Mouse (Mus musculus) kidney, embryonic 14.5 days (tissue): ENCODE data around the gene Mr1. TPM values are rescaled to one million over a fixed set of nuclear protein-coding genes. Genes with fewer than 3 reads are reported as not detected.

Source experiments
- ATAC-seq: fragments of 200-750 bp; cut with Nextera tagmentation; 2 replicates; pipeline ENCODE4 v1.8.0; 2017; ENCODE audit warnings: moderate number of reproducible peaks, mild to moderate bottlenecking, moderate TSS enrichment, moderate library complexity; ENCODE audit not compliant: low FRiP score, low TSS enrichment
- H3K27ac ChIP-seq: fragments of 300-500 bp; sonication (generic); 2 replicates; pipeline ENCODE4 v1.5.1; 2014; ENCODE audit warnings: low read depth, mild to moderate bottlenecking, low read length, moderate library complexity, mixed read lengths
- H3K27me3 ChIP-seq: fragments of 300-500 bp; sonication (generic); 2 replicates; pipeline ENCODE4 v1.6.1; 2014; ENCODE audit warnings: mild to moderate bottlenecking, low read length; ENCODE audit not compliant: control insufficient read depth, insufficient read depth
- H3K36me3 ChIP-seq: fragments of 300-500 bp; sonication (generic); 2 replicates; pipeline ENCODE4 v1.6.1; 2014; ENCODE audit warnings: low read length, mixed read lengths; ENCODE audit not compliant: control insufficient read depth, insufficient read depth
- H3K4me1 ChIP-seq: fragments of 300-500 bp; sonication (generic); 2 replicates; pipeline ENCODE4 v1.6.1; 2014; ENCODE audit warnings: low read length, mixed read lengths; ENCODE audit not compliant: control insufficient read depth, insufficient read depth
- H3K4me2 ChIP-seq: fragments of 300-500 bp; sonication (generic); replicated peaks from 2 replicates; pipeline ENCODE4 v1.6.1; 2014; ENCODE audit warnings: low read depth, mild to moderate bottlenecking, low read length
- H3K4me3 ChIP-seq: fragments of 300-500 bp; sonication (generic); 2 replicates; pipeline ENCODE4 v1.5.1; 2014; ENCODE audit warnings: mild to moderate bottlenecking, low read length
- H3K9ac ChIP-seq: fragments of 300-500 bp; sonication (generic); 2 replicates; pipeline ENCODE4 v1.6.1; 2014; ENCODE audit warnings: low read depth, mild to moderate bottlenecking, low read length, moderate library complexity
- H3K9me3 ChIP-seq: fragments of 300-500 bp; sonication (generic); 2 replicates; pipeline ENCODE4 v1.6.1; 2016; ENCODE audit warnings: low read length; ENCODE audit not compliant: control insufficient read depth
- WGBS: fragments of 180-500 bp; shearing (Covaris S2); extraction: QIAGEN DNeasy Blood & Tissue Kit; methylation state at CpG from one replicate; pipeline ENCODE4 v1.1.7; 2014; 5-methylcytosine and 5-hydroxymethylcytosine counted together
- polyA plus RNA-seq: library from polyadenylated mRNA; unstranded; fragments of >200 nt; fragmentation: Nextera tagmentation; extraction: Ambion mirVana; gene quantifications from 2 replicates; pipeline ENCODE4 v1.2.1, GENCODE M21; 2014

Gene Mr1
- polyA plus RNA-seq, 1 experiment from 2014 or later: 4.8 TPM

DNA sequence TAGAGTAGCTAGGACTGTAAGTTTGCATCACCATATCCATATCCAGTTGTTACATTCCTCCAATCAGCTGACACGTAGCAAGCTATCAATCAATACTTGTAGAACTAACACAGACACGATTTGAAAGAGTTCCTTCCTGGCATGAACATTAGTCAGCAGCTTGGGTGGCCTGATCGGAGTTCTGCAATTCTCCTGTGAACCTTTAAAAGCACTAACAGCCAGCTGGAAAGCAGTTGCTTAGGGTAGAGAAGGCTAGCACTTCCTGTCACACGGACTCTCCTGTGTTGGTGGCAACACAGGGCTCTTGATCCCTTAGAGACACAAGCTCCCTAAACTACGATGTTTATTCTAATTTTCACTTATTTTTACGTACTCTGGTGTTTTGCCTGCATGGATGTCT is 994 bp downstream of the Mr1 start:
- H3K27me3 ChIP-seq: no peaks in the 10 kb centered on the region
- H3K9me3 ChIP-seq: no peaks in the 10 kb centered on the region
- H3K36me3 ChIP-seq: no peaks in the 10 kb centered on the region
- peak overlapping the region; percentile 37; the same call in 1 of the 2 replicates for H3K4me3 ChIP-seq
- no peak overlapping the region for H3K9ac ChIP-seq
- peak overlapping the region; percentile 32; the same call in 1 of the 2 replicates for H3K4me2 ChIP-seq
- ATAC-seq: no peak
- no peak overlapping the region for H3K27ac ChIP-seq
- WGBS: 44% methylated on average over 6 of the region's 6 CpGs
- 0 out of 2 replicates have a peak, but pooled peaks cover 2% of the 10 kb centered on the region for H3K4me1 ChIP-seq

DNA sequence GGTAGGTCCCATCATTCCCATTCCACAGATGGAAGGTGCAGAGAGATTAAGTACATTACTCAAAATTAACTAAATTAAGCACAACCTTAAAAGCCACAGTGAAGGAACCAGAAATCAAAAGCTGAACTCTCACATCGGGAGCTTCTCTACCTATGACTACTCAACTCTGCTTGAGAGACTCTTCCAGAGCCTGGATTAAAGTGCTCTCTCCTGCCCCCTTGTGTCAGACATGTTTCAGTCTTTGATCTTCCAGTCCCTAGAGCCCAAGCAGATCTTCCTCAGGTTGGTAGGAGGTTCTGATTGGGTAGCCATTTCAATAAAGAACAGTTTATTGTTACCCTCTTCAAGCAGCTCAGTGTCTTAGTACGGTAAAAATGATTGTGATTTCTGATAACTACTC is 6.5 kb downstream of the Mr1 start:
- 81% methylated on average over 2 of the region's 2 CpGs for WGBS

DNA sequence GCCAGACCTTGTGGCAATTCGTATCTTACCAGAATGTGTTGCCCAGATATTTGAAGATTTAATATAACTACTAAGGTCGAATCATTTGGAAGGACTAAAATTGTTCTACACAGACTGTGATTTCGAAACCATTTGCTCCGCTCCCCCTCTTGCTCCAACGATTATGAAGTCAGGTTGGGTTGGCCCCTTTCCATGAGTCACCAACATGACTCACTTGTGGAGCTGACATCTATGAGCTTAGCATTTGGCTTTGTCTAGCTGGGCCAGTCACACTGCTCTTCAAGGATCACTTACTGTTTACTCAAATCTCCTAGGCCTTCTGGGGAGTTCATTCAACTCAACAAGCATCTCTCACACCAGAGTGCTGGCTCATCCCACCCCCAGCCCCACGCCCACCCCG is 7.8 kb downstream of the Mr1 start:
- WGBS: 91% methylated on average over 7 of the region's 7 CpGs
- no peaks in the 10 kb centered on the region for H3K36me3 ChIP-seq

More for the DNA sequence above, 6.5 kb downstream of the Mr1 start:
- Histone ChIP-seq H3K27ac (no peak overlapping the region), H3K4me1 (no peaks in the 10 kb centered on the region), H3K9ac (no peak overlapping the region), H3K4me3 (no peak overlapping the region), H3K27me3 (no peaks in the 10 kb centered on the region), H3K9me3 (no peaks in the 10 kb centered on the region), H3K36me3 (no peaks in the 10 kb centered on the region), H3K4me2 (no peak overlapping the region)
- ATAC-seq: no peak

DNA sequence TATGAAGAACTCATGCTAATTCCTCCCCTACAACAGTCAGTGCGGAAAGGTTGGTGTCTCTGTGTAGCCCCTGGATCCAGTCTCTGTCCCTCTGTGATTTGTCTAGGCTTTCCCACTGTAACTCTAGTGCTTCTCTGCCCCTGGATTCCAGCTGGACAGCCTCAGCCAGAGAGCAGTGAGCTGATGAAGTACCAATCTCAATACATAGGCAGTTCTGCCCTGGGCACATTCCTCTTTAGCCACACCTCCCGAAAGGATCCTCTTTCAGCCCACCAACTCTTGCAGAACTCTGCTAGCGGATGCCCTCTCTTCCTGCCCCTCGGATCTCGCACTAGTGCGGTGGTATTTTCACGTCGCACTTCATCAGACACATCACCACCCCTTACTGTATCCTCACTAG is 11.7 kb downstream of the Mr1 start:
- no peak overlapping the region for H3K4me2 ChIP-seq
- peak; percentile 84 for ATAC-seq
- no peak overlapping the region for H3K27ac ChIP-seq
- no peaks in the 10 kb centered on the region for H3K27me3 ChIP-seq
- H3K4me3 ChIP-seq: no peak overlapping the region
- 16% methylated on average over 8 of the region's 8 CpGs for WGBS
- no peaks in the 10 kb centered on the region for H3K9me3 ChIP-seq
- H3K9ac ChIP-seq: no peak overlapping the region
- no peaks in the 10 kb centered on the region for H3K36me3 ChIP-seq
- H3K4me1 ChIP-seq: peaks cover 3% of the 10 kb centered on the region; the same call in 1 of the 2 replicates

More for the DNA sequence above, 7.8 kb downstream of the Mr1 start:
- H3K4me2 ChIP-seq: no peak overlapping the region
- H3K9ac ChIP-seq: no peak overlapping the region
- ATAC-seq: no peak
- no peaks in the 10 kb centered on the region for H3K9me3 ChIP-seq
- no peak overlapping the region for H3K27ac ChIP-seq
- no peaks in the 10 kb centered on the region for H3K27me3 ChIP-seq
- no peak overlapping the region for H3K4me3 ChIP-seq
- H3K4me1 ChIP-seq: peaks cover 3% of the 10 kb centered on the region; the same call in 1 of the 2 replicates

DNA sequence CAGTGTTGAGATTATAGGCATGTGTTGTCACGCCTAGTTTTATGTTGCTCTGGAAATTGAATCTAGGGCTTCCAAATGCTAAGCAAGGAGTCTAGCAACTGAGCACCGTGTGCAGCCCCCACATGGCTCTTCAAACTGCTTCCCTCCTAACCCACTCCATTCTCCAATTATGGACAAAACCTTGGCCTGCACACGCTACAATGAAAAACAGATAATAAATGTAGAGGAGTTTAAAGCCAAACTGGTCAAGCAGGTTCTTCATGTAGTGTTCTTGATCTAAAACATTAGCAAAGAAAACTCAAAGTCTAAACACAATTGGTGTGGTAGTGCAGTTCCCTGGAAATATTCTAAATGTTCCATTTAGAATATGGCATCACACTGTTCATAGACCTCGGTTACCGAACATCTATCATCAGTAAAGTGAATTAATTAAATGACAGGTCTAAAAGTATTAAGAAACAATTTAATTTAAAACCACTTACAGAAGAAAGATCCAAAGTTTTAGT is 19.1 kb downstream of the Mr1 start:
- Histone ChIP-seq H3K9me3 (no peaks in the 10 kb centered on the region), H3K4me1 (no peaks in the 10 kb centered on the region), H3K27ac (no peak overlapping the region), H3K4me2 (no peak overlapping the region), H3K27me3 (no peaks in the 10 kb centered on the region), H3K36me3 (no peaks in the 10 kb centered on the region), H3K9ac (no peak overlapping the region), H3K4me3 (no peak overlapping the region)
- no peak for ATAC-seq
- 75% methylated on average over 5 of the region's 5 CpGs for WGBS

DNA sequence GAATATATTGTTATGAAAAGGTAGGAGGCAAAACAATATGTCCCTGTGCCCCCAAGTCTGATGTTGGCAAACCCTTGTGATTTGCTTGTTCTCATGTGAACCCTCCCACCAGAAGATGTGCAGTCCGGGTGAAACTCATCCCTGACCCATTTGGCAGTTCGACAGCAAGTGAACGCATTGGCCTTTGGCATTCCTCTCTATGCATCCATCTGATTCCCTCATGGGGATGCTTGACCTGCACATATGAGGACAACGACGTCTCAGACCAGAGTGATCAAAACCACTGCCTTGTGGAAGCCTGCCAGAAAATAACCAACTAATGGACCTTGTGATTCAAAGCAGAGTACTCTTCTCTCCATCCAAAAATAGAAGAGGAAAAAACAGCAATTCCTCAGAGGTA is 19.9 kb downstream of the Mr1 start:
- no peak for ATAC-seq
- Histone ChIP-seq H3K4me1 (no peaks in the 10 kb centered on the region), H3K36me3 (no peaks in the 10 kb centered on the region), H3K27ac (no peak overlapping the region), H3K4me3 (no peak overlapping the region), H3K9ac (no peak overlapping the region), H3K4me2 (no peak overlapping the region), H3K9me3 (no peaks in the 10 kb centered on the region), H3K27me3 (no peaks in the 10 kb centered on the region)
- WGBS: 79% methylated on average over 5 of the region's 5 CpGs

DNA sequence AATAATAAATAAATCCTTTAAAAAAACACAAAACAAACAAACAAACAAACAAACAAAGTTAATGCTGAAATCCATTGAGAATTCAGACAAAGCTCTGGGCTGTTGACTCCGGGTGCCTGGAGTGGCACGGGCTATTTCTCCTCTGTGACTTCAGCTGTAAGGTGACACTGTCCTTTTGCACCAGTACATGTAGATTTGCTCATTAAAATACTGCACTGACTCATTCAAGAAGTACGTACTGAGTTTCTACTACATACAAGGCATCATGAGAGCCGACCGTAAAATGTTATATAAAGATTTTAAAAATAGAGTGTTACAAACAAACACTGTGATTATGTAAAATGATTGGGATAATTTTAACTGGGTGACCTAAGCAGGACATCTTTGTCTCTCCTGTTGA is 22.2 kb downstream of the Mr1 start:
- Histone ChIP-seq H3K4me2 (no peak overlapping the region), H3K36me3 (no peaks in the 10 kb centered on the region), H3K4me1 (no peaks in the 10 kb centered on the region), H3K9ac (no peak overlapping the region), H3K27me3 (no peaks in the 10 kb centered on the region), H3K27ac (no peak overlapping the region), H3K4me3 (no peak overlapping the region), H3K9me3 (no peaks in the 10 kb centered on the region)
- 90% methylated on average over 5 of the region's 5 CpGs for WGBS
- no peak for ATAC-seq

DNA sequence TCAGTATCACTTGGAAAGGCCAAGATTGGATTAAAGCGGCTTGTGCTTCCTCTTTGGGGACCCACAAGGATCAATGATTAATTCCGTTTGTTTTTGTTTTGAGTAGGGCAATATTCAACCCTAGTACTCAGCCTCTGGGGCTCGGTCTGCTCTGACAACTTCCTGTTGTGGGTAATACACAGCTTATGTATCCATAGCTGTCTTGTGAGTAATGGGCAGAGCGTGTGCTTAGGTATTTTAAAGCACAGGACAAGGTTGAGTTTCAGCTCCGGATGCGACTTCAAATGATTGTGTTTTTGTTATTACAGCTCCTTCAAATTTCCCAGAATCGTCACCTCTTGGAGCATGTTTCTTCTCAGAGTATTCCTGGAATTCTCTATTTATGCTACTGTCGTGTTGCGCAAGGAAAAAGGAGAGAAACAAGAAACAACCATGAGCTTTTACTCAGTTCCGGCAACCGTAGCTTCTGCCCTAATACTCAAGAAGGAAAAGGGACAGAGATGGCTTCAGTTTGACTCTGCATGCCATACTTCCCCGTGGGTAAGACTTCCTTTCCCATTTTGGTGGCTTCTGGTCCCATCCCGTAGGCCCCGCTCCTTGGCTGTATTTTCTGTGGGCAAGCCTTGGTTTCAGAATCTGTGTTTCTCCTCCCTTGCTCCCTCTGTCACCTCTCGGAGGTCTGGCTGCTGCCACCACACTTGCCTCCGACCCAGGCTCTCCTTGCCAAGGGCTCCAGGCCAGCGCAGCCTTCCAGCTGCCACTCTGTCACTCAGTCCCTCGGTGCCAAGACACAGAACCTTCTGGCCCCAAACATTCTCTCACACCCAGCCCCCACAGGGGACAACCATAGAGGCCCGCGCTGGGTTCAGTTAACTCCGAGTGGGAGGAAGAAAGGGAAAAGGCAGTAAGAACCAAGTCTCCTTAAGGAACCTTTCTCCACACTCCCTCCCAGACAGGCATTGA is 24.4 kb downstream of the Mr1 start:
- Histone ChIP-seq H3K36me3 (no peaks in the 10 kb centered on the region), H3K9ac (no peak overlapping the region), H3K4me1 (no peaks in the 10 kb centered on the region), H3K27me3 (no peaks in the 10 kb centered on the region), H3K9me3 (no peaks in the 10 kb centered on the region), H3K4me3 (no peak overlapping the region), H3K4me2 (no peak overlapping the region), H3K27ac (no peak overlapping the region)
- no peak for ATAC-seq
- 75% methylated on average over 21 of the region's 21 CpGs for WGBS

DNA sequence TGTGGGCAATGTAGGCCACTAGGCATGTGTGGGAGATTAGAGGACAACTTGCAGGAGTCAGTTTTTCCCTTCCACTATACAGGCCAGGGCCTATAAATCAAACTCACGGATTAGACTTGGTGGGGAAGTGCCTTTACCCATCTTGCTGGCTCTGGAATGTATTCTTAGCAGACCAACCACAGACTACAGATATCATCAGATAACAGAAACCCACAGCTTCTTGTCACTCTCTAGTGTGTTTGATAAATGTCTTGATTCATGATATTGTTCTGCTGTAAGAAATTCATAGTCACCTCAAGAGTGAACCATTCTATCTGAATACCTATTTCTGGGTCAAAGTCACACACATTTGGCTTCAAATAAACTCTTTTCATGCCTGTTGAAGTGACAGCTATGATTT is 26.9 kb downstream of the Mr1 start:
- Histone ChIP-seq H3K36me3 (no peaks in the 10 kb centered on the region), H3K9me3 (no peaks in the 10 kb centered on the region), H3K4me2 (no peak overlapping the region), H3K27ac (no peak overlapping the region), H3K9ac (no peak overlapping the region), H3K4me3 (no peak overlapping the region), H3K27me3 (no peaks in the 10 kb centered on the region), H3K4me1 (no peaks in the 10 kb centered on the region)
- no peak for ATAC-seq
- 33% methylated on average over 1 of the region's 1 CpGs for WGBS
